Mouse (Mus musculus) spleen, postnatal 0 days (tissue): ENCODE measurements around the gene Ecd. TPM values are rescaled to one million over a fixed set of nuclear protein-coding genes. Genes with fewer than 3 reads are reported as not detected.

Experiments used
- polyA plus RNA-seq: library from polyadenylated mRNA; unstranded; fragments of >200 nt; fragmentation: Nextera tagmentation; extraction: Ambion mirVana; gene quantifications from 2 replicates; pipeline ENCODE4 v1.2.1, GENCODE M21; 2015

Gene Ecd
- 25.6 and 26.5 TPM in 2 replicates for polyA plus RNA-seq

GRCm38 (mm10) chr14:20347991-20348541, at the start of gene Ecd, which contains the start of gene Fam149b:
TSS of gene Ecd (minus strand) at chr14:20348121.
TSS of gene Fam149b (plus strand) at chr14:20348162.

DNA sequence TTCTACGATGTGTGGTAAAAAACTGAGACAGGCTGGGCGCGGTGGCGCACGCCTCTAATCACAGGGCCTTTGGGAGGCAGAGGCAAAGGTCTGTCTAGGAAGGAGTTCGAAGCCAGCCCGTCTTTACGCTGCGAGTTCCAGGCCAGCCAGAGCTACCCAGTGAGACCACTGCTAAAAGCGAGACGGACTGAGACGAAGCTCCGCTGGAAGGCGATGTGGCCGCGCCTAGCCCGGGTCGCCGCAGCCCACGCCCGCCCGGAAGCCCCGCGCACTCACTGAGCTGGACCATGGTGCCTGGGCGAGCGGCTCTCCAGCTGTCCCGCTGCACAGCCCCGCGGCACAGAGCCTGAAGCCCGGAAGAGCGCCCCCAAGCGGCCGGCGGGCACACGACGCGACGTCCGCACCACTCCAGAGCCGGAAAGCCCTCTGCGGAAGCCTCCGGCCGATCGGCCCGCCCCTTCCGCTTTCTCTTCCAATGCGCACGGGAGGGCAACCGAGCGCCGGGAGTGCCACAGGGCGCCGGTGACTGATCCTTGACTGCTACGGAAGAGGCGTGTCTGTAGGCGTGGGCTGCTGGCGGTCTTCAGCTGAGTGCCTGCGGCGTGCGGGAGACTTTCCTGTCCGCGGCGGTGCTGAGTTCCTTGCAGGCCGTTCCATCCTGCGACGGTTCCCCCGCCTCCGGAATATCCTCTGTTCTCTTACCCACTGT, 45.4 kb upstream of the Ecd start, which contains the start of gene Mrps16:
Mrps16 (minus strand) TSS at position 430 of the 709 bp plus-strand sequence.

GRCm38 (mm10) chr14:20388441-20389129, 40.7 kb upstream of the Ecd start, which contains the start of gene Dnajc9:
TSS of gene Dnajc9 (minus strand) at chr14:20388910.

DNA sequence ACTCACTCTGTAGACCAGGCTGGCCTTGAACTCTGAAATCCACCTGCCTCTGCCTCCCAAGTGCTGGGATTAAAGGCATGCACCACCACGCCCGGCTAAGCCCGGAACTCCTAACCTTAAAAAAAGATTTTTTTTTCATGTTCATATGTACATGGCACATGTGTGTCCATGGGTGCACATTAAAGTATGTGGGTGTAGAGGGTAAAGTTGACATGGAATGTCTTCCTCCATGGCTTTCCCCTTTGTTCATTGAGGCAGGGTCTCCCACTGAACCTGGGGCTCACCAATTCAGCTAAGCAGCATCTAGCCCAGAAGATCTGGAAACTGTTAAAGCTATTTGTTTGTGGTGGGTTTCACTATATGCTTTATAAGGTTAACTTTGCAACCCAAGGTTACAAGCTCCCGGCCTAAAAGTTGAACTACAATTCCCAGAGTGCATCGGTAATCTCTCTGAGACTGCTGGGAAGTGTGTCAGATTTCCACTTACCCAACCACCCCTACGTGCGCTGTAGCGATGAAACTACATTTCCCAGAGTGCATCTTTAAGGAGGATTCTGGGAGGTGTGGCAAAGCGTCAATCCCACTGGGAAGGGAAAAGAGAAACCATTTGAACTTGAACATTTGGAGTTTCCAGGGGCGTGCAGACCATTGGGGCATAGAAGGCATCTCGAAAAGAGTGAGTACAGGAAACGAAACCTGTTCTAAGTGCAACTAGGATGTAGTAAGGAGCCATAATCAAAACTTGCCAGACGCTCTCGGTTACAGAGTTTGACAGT, 53.6 kb downstream of the Ecd start, which contains the start of gene Nudt13:
Nudt13 (plus strand) TSS at position 581 of the 776 bp plus-strand sequence.

Other genes starting within 250 kb of the Ecd start
- gene Saysd1, start 209.6 kb downstream of the Ecd start, polyA plus RNA-seq: 5.8 and 7.1 TPM in 2 replicates
- 3.0 and 3.6 TPM in 2 replicates for gene Kcnk5, start 166.3 kb downstream of the Ecd start, polyA plus RNA-seq
- 0.12 TPM in 1 of 2 replicates, not detected in the other for gene Kcnk16, start 78.9 kb downstream of the Ecd start, polyA plus RNA-seq
- 8.7 and 11.3 TPM in 2 replicates for gene Nudt13, start 53.4 kb downstream of the Ecd start, polyA plus RNA-seq
- 8.2 and 11.8 TPM in 2 replicates for gene Fam149b, start within 50 bp of the Ecd start, polyA plus RNA-seq
- gene Dnajc9, start 40.8 kb upstream of the Ecd start, polyA plus RNA-seq: 138 and 156 TPM in 2 replicates
- 57.2 and 64.5 TPM in 2 replicates for gene Mrps16, start 45.5 kb upstream of the Ecd start, polyA plus RNA-seq
- 0.24 and 0.53 TPM in 2 replicates for gene Cfap70, start 104.1 kb upstream of the Ecd start, polyA plus RNA-seq
- 38.2 and 41.6 TPM in 2 replicates for gene Anxa7, start 132.0 kb upstream of the Ecd start, polyA plus RNA-seq
- gene Mss51, start 148.8 kb upstream of the Ecd start, polyA plus RNA-seq: 1.4 and 1.5 TPM in 2 replicates
- 37.3 and 38.1 TPM in 2 replicates for gene Ppp3cb, start 198.5 kb upstream of the Ecd start, polyA plus RNA-seq